In the genomic region with DNA sequence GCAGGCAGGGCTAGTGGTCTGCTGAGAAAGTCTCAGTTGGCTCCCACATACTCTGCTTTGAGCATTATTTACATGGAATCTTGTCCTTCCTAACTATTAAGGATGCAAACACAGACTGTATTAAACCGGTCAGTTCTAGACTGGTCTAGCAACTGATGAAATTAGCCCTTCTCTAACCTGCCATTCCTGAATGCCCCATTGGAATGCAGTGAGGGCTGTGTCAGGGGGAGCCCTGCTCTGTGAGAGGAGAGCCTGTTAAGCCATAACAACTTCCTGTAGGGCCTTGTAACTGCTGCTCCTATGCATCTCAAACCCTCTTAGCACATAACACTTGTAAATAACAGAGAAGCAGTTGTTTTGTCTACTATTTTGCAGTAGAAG, we compare ENCODE assay signal across 20 mouse cellular contexts.
DNase-seq lines count a peak whose midpoint lies in the region; ATAC-seq lines count a peak whose summit lies in the region.
"Had no signal": no experiment of that assay in that cellular context is flagged by ENCODE, and none has a peak within 500 bp of the region (broad histone marks: within the 10 kb centered on the region; RNA-seq: fewer than 3 reads in every experiment).

No protein-coding gene starts in this region.

- H3K36me3 ChIP-seq in forebrain, embryonic 14.5 days (ENCODE audit: control insufficient read depth, insufficient read depth, low read length): no peaks in the 10 kb centered on the region
- no peaks in the 10 kb centered on the region for H3K36me3 ChIP-seq in forebrain, embryonic 13.5 days (ENCODE audit: poor library complexity, severe bottlenecking)
- no peaks in the 10 kb centered on the region for H3K36me3 ChIP-seq in midbrain, embryonic 11.5 days (ENCODE audit: control insufficient read depth, insufficient read depth, low read length)
- H3K36me3 ChIP-seq in midbrain, embryonic 16.5 days (ENCODE audit: control insufficient read depth, insufficient read depth, low read length): no peaks in the 10 kb centered on the region
- H3K36me3 ChIP-seq: embryonic facial prominence, embryonic 15.5 days; hindbrain, embryonic 12.5 days; limb, embryonic 15.5 days; liver, embryonic 15.5 days had no signal

- WGBS in forebrain, embryonic 14.5 days: 80% methylated on average over 1 of the region's 1 CpGs
- WGBS in forebrain, embryonic 13.5 days: 81% methylated on average over 1 of the region's 1 CpGs
- 88% methylated on average over 1 of the region's 1 CpGs for WGBS in midbrain, embryonic 11.5 days
- 88% methylated on average over 1 of the region's 1 CpGs for WGBS in midbrain, embryonic 16.5 days

- DNase-seq in forebrain, embryonic 14.5 days (ENCODE audit: low spot score): no peak
- DNase-seq in midbrain, embryonic 11.5 days (ENCODE audit: low spot score, missing footprints): peak; percentile 2
- peak; percentile 33 for DNase-seq in kidney, postnatal 14 days
- no peak for DNase-seq in cerebellum, adult 18-20 months
- no peak for DNase-seq in right cerebral cortex, adult 18-20 months
- no peak for DNase-seq in frontal cortex, postnatal 14 days (ENCODE audit: low spot score in 2 of 2)
- DNase-seq: adrenal gland, postnatal 10 days; cerebellum, postnatal 14 days; embryo, embryonic 11 days; heart, postnatal 14 days; lung, postnatal 10 days; midbrain, embryonic 14.5 days; retina, postnatal 1 day had no signal

- ATAC-seq in forebrain, embryonic 14.5 days: 0 out of 2 replicates have a peak, but pooled peaks have one; percentile 26
- no peak for ATAC-seq in forebrain, embryonic 13.5 days
- ATAC-seq in midbrain, embryonic 11.5 days (ENCODE audit: low FRiP score): no peak
- ATAC-seq in midbrain, embryonic 16.5 days: no peak

- peaks cover 7% of the 10 kb centered on the region; the same call in 1 of the 2 replicates for H3K4me1 ChIP-seq in forebrain, embryonic 14.5 days (ENCODE audit: control insufficient read depth, insufficient read depth, low read length)
- H3K4me1 ChIP-seq in forebrain, embryonic 13.5 days: peaks cover 10% of the 10 kb centered on the region; the same call in 1 of the 2 replicates
- H3K4me1 ChIP-seq in midbrain, embryonic 11.5 days (ENCODE audit: control insufficient read depth, insufficient read depth, low read length): no peaks in the 10 kb centered on the region
- no peaks in the 10 kb centered on the region for H3K4me1 ChIP-seq in midbrain, embryonic 16.5 days (ENCODE audit: control insufficient read depth, insufficient read depth, low read length)
- H3K4me1 ChIP-seq: embryonic facial prominence, embryonic 15.5 days; hindbrain, embryonic 12.5 days; liver, embryonic 15.5 days had no signal

- H3K9me3 ChIP-seq in forebrain, embryonic 14.5 days (replicated peaks; ENCODE audit: control insufficient read depth, low read length): no peaks in the 10 kb centered on the region
- no peaks in the 10 kb centered on the region for H3K9me3 ChIP-seq in forebrain, embryonic 13.5 days (replicated peaks)
- H3K9me3 ChIP-seq in midbrain, embryonic 11.5 days (ENCODE audit: control insufficient read depth, low read length): no peaks in the 10 kb centered on the region
- no peaks in the 10 kb centered on the region for H3K9me3 ChIP-seq in midbrain, embryonic 16.5 days (replicated peaks; ENCODE audit: control insufficient read depth, low read length, poor library complexity, severe bottlenecking)
- H3K9me3 ChIP-seq: embryonic facial prominence, embryonic 15.5 days; hindbrain, embryonic 12.5 days; limb, embryonic 15.5 days; liver, embryonic 15.5 days had no signal

- H3K4me2 ChIP-seq in forebrain, embryonic 14.5 days (ENCODE audit: low read length): no peak overlapping the region
- no peak overlapping the region for H3K4me2 ChIP-seq in forebrain, embryonic 13.5 days
- H3K4me2 ChIP-seq in midbrain, embryonic 11.5 days: no peak overlapping the region
- H3K4me2 ChIP-seq in midbrain, embryonic 16.5 days (ENCODE audit: low read length): no peak overlapping the region
- H3K4me2 ChIP-seq: embryonic facial prominence, embryonic 15.5 days; heart, embryonic 11.5 days; hindbrain, embryonic 12.5 days; limb, embryonic 15.5 days; liver, embryonic 15.5 days had no signal

- H3K27ac ChIP-seq in forebrain, embryonic 14.5 days (ENCODE audit: low read depth, low read length): no peak overlapping the region
- H3K27ac ChIP-seq in forebrain, embryonic 13.5 days: no peak overlapping the region
- H3K27ac ChIP-seq in midbrain, embryonic 11.5 days (ENCODE audit: low read depth, low read length): no peak overlapping the region
- H3K27ac ChIP-seq in midbrain, embryonic 16.5 days (ENCODE audit: low read length): no peak overlapping the region
- H3K27ac ChIP-seq: embryonic facial prominence, embryonic 15.5 days; hindbrain, embryonic 12.5 days; liver, embryonic 15.5 days had no signal

- no peaks in the 10 kb centered on the region for H3K27me3 ChIP-seq in forebrain, embryonic 14.5 days (replicated peaks; ENCODE audit: control insufficient read depth, insufficient read depth, low read length)
- no peaks in the 10 kb centered on the region for H3K27me3 ChIP-seq in forebrain, embryonic 13.5 days
- H3K27me3 ChIP-seq in midbrain, embryonic 11.5 days (ENCODE audit: control insufficient read depth, insufficient read depth, low read length): no peaks in the 10 kb centered on the region
- H3K27me3 ChIP-seq in midbrain, embryonic 16.5 days (ENCODE audit: control insufficient read depth, insufficient read depth, low read depth, low read length): no peaks in the 10 kb centered on the region
- H3K27me3 ChIP-seq: embryonic facial prominence, embryonic 15.5 days; hindbrain, embryonic 12.5 days; limb, embryonic 15.5 days; liver, embryonic 15.5 days had no signal

- H3K4me3 ChIP-seq in forebrain, embryonic 14.5 days (ENCODE audit: low read depth, low read length): no peak overlapping the region
- no peak overlapping the region for H3K4me3 ChIP-seq in forebrain, embryonic 13.5 days
- H3K4me3 ChIP-seq in midbrain, embryonic 11.5 days (ENCODE audit: low read depth, low read length): no peak overlapping the region
- H3K4me3 ChIP-seq in midbrain, embryonic 16.5 days (ENCODE audit: low read depth, low read length): no peak overlapping the region
- H3K4me3 ChIP-seq: embryonic facial prominence, embryonic 15.5 days; hindbrain, embryonic 12.5 days; limb, embryonic 15.5 days; liver, embryonic 15.5 days had no signal

- H3K9ac ChIP-seq in forebrain, embryonic 14.5 days (ENCODE audit: low read length): no peak overlapping the region
- no peak overlapping the region for H3K9ac ChIP-seq in forebrain, embryonic 13.5 days
- H3K9ac ChIP-seq in midbrain, embryonic 11.5 days (ENCODE audit: low read length): no peak overlapping the region
- no peak overlapping the region for H3K9ac ChIP-seq in midbrain, embryonic 16.5 days (ENCODE audit: low read depth, low read length)
- H3K9ac ChIP-seq: embryonic facial prominence, embryonic 15.5 days; hindbrain, embryonic 12.5 days; limb, embryonic 15.5 days; liver, embryonic 15.5 days had no signal

Comparison
In these comparisons a context has a peak if more than half of its experiments do, and no peak if none do; other contexts are left out.
1. DNase-seq: peak in midbrain, embryonic 11.5 days (single experiment) and kidney, postnatal 14 days (single experiment); none in forebrain, embryonic 14.5 days (single experiment), cerebellum, adult 18-20 months (0 of 2), right cerebral cortex, adult 18-20 months (single experiment) and frontal cortex, postnatal 14 days (0 of 2).